Mouse (Mus musculus) embryonic facial prominence, embryonic 12.5 days (tissue): ENCODE data around the gene Hesx1. TPM values are rescaled to one million over a fixed set of nuclear protein-coding genes. Genes with fewer than 3 reads are reported as not detected.
"Not testable (repeated sequence)": the region's sequence is repeated elsewhere in the genome, so short reads cannot be mapped to it uniquely, and the experiment has no call there.

ENCODE experiments used
- ATAC-seq: fragments of 200-750 bp; cut with Nextera tagmentation; 2 replicates; pipeline ENCODE4 v1.8.0; 2017; ENCODE audit not compliant: insufficient number of reproducible peaks, insufficient read depth, low FRiP score, low TSS enrichment
- H3K27ac ChIP-seq: fragments of 300-500 bp; sonication (generic); 2 replicates; pipeline ENCODE4 v1.5.1; 2016; ENCODE audit warnings: mild to moderate bottlenecking
- H3K27me3 ChIP-seq: fragments of 300-500 bp; sonication (generic); 2 replicates; pipeline ENCODE4 v1.6.1; 2016; ENCODE audit warnings: mild to moderate bottlenecking, moderate library complexity
- H3K36me3 ChIP-seq: fragments of 300-500 bp; sonication (generic); 2 replicates; pipeline ENCODE4 v1.6.1; 2016; ENCODE audit warnings: mild to moderate bottlenecking
- H3K4me1 ChIP-seq: fragments of 300-500 bp; sonication (generic); 2 replicates; pipeline ENCODE4 v1.6.1; 2016
- H3K4me2 ChIP-seq: fragments of 300-500 bp; sonication (generic); replicated peaks from 2 replicates; pipeline ENCODE4 v1.6.1; 2016; ENCODE audit warnings: mild to moderate bottlenecking, moderate library complexity
- H3K4me3 ChIP-seq: fragments of 300-500 bp; sonication (generic); 2 replicates; pipeline ENCODE4 v1.5.1; 2016; ENCODE audit warnings: mild to moderate bottlenecking
- H3K9ac ChIP-seq: fragments of 300-500 bp; sonication (generic); 2 replicates; pipeline ENCODE4 v1.6.1; 2016; ENCODE audit warnings: mild to moderate bottlenecking, moderate library complexity
- H3K9me3 ChIP-seq: fragments of 300-500 bp; sonication (generic); 2 replicates; pipeline ENCODE4 v1.6.1; 2016; ENCODE audit warnings: mild to moderate bottlenecking, moderate library complexity
- WGBS: fragments of 180-500 bp; shearing (Covaris S2); methylation state at CpG from one replicate; pipeline ENCODE4 v1.1.7; 2016; 5-methylcytosine and 5-hydroxymethylcytosine counted together
- polyA plus RNA-seq: library from polyadenylated mRNA; unstranded; fragments of >200 nt; fragmentation: Nextera tagmentation; extraction: Ambion mirVana; gene quantifications from 2 replicates; pipeline ENCODE4 v1.2.1, GENCODE M21; 2016

Hesx1 gene
- 0.88 and 2.7 TPM in 2 replicates for polyA plus RNA-seq

DNA sequence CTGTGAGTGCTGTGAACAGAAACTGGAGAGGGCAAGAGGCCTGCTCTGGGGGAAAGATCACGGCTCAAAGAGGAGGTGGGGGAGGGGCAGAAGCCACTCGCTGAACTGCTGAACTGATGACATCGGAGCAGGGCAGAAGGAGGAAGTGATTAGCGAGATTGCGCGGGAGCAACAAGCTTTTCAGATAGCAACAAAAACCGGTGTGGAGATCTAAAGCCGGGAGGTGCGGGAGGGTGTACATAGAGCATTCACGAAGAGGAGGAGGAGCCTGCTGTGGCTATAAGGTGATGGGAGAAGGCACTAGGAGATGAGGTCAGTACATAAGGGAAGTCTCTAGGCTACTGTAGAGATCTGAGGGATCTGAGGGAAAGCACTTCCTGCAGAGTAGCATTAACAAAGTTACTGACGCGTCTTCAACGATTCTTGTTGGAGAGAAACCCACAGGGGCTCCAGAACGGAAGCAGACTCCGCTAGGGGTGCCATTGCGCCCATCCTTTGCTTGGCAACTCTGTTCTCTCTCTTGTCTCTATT lies at the start of gene Hesx1:
TSS of gene Hesx1 (plus strand) at position 206 of the 531 bp plus-strand sequence.
- no peaks in the 10 kb centered on the region for H3K9me3 ChIP-seq
- H3K4me3 ChIP-seq: peak within 1 kb of the TSS; percentile 32
- H3K27ac ChIP-seq: peak within 1 kb of the TSS; percentile 30; the same call in 1 of the 2 replicates
- H3K4me1 ChIP-seq: peaks cover 12% of the 10 kb centered on the region; the same call in 1 of the 2 replicates
- no peak for ATAC-seq
- peak within 1 kb of the TSS; percentile 52 for H3K4me2 ChIP-seq
- no peaks in the 10 kb centered on the region for H3K27me3 ChIP-seq
- 12% methylated on average over 16 of the region's 16 CpGs for WGBS
- H3K9ac ChIP-seq: peak within 1 kb of the TSS; percentile 33; the same call in 1 of the 2 replicates
- H3K36me3 ChIP-seq: no peaks in the 10 kb centered on the region

DNA sequence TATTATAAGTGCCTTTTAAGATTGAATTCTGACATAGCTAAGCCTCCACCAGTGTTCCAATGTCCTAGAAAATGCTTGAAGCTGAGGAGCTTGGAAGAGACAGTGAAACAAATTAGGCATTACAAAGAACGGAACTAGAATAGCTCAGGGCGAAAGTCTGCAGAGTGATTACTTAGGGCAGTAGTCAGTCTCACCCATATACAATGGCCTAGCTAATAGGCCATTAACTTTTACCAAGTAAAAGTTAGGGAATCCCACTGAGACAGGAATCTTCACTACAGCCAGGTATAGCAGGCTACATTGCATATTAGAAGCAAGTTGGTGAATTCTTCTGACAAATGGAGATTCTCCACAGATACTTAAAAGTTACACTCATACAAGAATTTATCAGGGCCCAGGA lies 38.1 kb upstream of the Hesx1 start:
- H3K4me1 ChIP-seq, H3K9me3 ChIP-seq, H3K27me3 ChIP-seq, H3K4me3 ChIP-seq, H3K9ac ChIP-seq, ATAC-seq, H3K27ac ChIP-seq, H3K4me2 ChIP-seq: not testable (repeated sequence)
- 90% methylated on average over 2 of the region's 2 CpGs for WGBS
- peaks cover 18% of the 10 kb centered on the region; the same call in 1 of the 2 replicates for H3K36me3 ChIP-seq

DNA sequence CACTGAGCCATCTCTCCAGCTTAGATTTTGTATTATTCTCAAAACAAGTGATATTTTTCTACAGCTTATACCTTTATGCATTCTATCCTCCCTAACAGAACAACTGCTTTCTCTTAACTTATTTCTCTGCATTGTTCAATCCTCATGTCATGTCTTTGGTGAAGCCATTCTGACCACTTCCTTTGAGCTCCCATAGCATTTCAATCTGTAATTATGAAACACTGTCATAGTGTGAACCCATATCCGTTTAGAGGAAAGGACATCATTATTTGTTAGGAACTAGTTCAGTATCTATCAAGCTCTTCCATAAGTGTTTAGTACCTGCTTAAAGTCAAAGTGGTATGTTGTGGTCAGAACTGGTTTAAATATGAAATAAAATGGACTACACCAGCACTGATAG lies 33.7 kb upstream of the Hesx1 start:
- 83% methylated on average over 1 of the region's 1 CpGs for WGBS

DNA sequence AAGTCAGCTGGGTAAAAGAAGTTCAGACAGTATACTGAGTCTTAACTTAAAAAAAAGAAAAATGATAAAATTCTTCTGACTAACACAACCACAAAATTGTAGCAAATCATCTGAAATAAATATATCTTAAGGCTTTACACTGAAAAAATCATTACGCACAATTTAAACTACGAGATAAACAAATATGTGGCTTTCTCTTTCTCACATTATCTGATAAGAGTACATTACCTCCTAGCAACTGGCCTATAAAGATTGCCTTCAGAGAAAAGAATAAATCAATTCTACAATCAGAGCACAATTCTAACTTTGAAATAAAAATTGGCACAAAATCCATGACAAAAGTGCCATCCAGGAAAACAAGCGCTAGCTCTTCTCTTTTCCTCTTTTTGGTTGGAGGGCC lies 25.1 kb upstream of the Hesx1 start:
- no peaks in the 10 kb centered on the region for H3K36me3 ChIP-seq
- H3K4me2 ChIP-seq: peak overlapping the region; percentile 66
- no peak for ATAC-seq
- 81% methylated on average over 3 of the region's 3 CpGs for WGBS
- peak overlapping the region; percentile 91; the same call in 1 of the 2 replicates for H3K9ac ChIP-seq
- no peak overlapping the region for H3K27ac ChIP-seq
- H3K9me3 ChIP-seq: no peaks in the 10 kb centered on the region
- no peaks in the 10 kb centered on the region for H3K27me3 ChIP-seq
- H3K4me3 ChIP-seq: peak overlapping the region; percentile 93
- peaks cover 5% of the 10 kb centered on the region; the same call in 1 of the 2 replicates for H3K4me1 ChIP-seq

More for the DNA sequence above, 33.7 kb upstream of the Hesx1 start:
- Histone ChIP-seq H3K4me2 (no peak overlapping the region), H3K27ac (no peak overlapping the region), H3K4me1 (no peaks in the 10 kb centered on the region), H3K9ac (no peak overlapping the region), H3K4me3 (no peak overlapping the region), H3K9me3 (no peaks in the 10 kb centered on the region), H3K27me3 (no peaks in the 10 kb centered on the region), H3K36me3 (peaks cover 17% of the 10 kb centered on the region; the same call in 1 of the 2 replicates)
- no peak for ATAC-seq

DNA sequence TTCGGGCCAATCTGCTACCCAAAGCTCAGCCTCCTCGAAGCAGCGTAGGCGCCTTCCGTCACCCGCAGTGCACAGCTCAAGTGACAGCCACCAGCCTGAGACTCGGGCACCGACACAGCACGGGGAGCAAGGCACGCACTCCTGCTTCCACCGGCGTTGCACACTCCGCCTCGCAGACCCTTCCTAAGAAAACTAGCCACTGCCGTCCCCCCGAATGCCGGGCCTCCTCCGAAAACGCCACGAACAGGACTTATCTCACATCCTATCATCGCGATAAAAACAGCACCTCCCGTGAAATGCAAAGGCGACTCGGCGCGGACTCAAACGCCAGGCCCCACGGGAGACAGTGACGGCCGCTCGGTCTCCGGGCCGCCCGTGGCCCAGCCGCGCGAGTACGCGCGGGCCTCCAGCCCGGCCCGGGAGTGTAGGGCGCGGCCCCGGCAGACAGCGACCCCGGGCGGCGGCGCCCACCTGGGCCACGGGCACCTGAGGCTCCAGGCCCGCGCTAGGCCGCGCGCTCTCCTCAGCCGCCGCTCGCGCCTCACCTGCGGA lies 24.3 kb upstream of the Hesx1 start:
- peak overlapping the region; percentile 66 for H3K4me2 ChIP-seq
- peak; percentile 80 for ATAC-seq
- H3K9me3 ChIP-seq: no peaks in the 10 kb centered on the region
- under 1% methylated on average over 60 of the region's 62 CpGs for WGBS
- H3K27ac ChIP-seq: peak overlapping the region; percentile 91
- H3K4me3 ChIP-seq: peak overlapping the region; percentile 93
- H3K4me1 ChIP-seq: peaks cover 5% of the 10 kb centered on the region; the same call in 1 of the 2 replicates
- peak overlapping the region; percentile 91 for H3K9ac ChIP-seq
- no peaks in the 10 kb centered on the region for H3K27me3 ChIP-seq
- no peaks in the 10 kb centered on the region for H3K36me3 ChIP-seq

DNA sequence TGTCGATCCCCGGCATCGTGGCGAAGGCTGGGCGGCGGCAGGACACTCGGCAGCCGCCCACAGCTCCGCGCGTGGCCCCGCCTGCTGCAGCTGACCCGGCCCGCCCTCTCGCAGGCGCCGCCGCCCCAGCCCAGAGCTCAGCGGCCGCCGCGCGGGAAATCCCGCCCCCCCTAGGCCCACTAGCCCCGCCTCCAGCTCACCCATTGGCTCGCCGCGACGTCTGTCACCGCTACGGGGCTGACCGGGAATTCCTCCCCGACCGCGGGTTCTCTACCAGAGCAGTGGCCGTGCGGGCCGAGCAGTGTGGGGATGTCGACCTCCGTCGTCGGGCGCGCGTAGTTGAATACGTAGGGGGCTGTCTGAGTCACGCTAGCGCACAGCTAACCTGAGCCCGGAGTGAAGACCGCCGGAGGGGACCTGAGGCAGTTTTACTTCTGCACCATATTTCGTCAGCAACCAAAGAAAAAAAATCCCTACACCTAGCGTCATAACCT lies 23.7 kb upstream of the Hesx1 start:
- peak overlapping the region; percentile 93 for H3K4me3 ChIP-seq
- under 1% methylated on average over 49 of the region's 53 CpGs for WGBS
- H3K9me3 ChIP-seq: no peaks in the 10 kb centered on the region
- no peaks in the 10 kb centered on the region for H3K27me3 ChIP-seq
- H3K27ac ChIP-seq: peak overlapping the region; percentile 91
- peak overlapping the region; percentile 66 for H3K4me2 ChIP-seq
- no peaks in the 10 kb centered on the region for H3K36me3 ChIP-seq
- peaks cover 5% of the 10 kb centered on the region; the same call in 1 of the 2 replicates for H3K4me1 ChIP-seq
- ATAC-seq: peak; percentile 98
- peak overlapping the region; percentile 91 for H3K9ac ChIP-seq

DNA sequence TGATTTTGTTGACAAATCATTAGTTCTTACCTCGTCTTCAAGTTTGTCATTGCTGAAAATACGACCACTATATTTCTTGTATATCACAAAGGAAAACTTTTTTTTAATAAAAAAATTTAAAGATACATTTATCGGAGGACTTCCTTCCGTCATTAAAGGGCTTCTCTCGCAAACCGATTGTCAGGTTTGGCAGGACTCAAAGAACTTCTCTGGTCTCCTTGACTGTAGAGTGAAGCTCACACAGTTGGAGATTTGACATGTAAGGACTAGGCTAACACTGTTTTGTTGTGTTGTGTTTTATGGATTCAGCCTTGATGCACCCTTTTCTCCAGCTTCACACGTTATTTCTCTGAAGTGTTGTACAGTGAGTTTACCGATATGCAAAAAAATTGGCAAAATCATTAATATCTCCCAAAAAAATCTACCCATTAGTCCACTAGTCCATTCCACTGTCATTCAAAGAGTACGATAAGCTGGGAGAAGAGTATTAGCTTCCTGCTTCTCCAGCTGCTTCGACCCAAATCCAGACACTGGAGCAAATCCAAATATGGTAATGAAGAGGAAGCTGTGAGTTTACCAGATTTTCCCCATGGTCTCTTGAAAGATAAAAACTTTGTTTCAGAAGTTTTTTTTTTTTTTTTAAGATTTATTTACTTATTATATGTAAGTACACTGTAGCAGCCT lies 23.0 kb upstream of the Hesx1 start, which contains the start of gene Appl1:
TSS of gene Appl1 (minus strand) at position 127 of the 684 bp plus-strand sequence.
- no peaks in the 10 kb centered on the region for H3K27me3 ChIP-seq
- 52% methylated on average over 10 of the region's 10 CpGs for WGBS
- H3K4me2 ChIP-seq: peak within 1 kb of the TSS; percentile 66
- H3K27ac ChIP-seq: peak within 1 kb of the TSS; percentile 91
- peaks cover 5% of the 10 kb centered on the region; the same call in 1 of the 2 replicates for H3K4me1 ChIP-seq
- no peaks in the 10 kb centered on the region for H3K9me3 ChIP-seq
- H3K9ac ChIP-seq: peak within 1 kb of the TSS; percentile 91
- peak within 1 kb of the TSS; percentile 93 for H3K4me3 ChIP-seq
- H3K36me3 ChIP-seq: no peaks in the 10 kb centered on the region
- ATAC-seq: no peak

DNA sequence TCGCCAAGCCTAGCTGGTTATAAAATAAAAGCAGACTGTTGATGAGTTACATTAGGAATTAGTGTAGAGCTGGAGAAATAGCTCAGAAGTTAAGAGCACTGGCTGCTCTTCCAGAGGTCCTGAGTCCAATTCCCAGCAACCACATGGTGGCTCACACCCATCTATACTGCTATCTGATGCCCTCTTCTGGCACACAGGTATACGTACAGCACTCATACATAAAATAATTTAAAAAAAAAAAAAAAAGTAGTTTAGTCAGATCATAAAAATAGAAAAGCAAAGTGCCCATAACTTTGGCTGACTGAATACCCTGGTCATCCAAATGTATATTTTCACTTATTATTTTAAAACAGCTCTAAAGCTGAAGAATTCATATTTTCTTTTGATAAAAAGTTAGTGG lies 21.1 kb upstream of the Hesx1 start:
- Histone ChIP-seq H3K27me3 (no peaks in the 10 kb centered on the region), H3K9ac (no peak overlapping the region), H3K9me3 (no peaks in the 10 kb centered on the region), H3K4me2 (no peak overlapping the region), H3K36me3 (no peaks in the 10 kb centered on the region), H3K27ac (no peak overlapping the region), H3K4me3 (no peak overlapping the region), H3K4me1 (peaks cover 5% of the 10 kb centered on the region; the same call in 1 of the 2 replicates)
- WGBS: 84% methylated on average over 2 of the region's 2 CpGs
- ATAC-seq: no peak

DNA sequence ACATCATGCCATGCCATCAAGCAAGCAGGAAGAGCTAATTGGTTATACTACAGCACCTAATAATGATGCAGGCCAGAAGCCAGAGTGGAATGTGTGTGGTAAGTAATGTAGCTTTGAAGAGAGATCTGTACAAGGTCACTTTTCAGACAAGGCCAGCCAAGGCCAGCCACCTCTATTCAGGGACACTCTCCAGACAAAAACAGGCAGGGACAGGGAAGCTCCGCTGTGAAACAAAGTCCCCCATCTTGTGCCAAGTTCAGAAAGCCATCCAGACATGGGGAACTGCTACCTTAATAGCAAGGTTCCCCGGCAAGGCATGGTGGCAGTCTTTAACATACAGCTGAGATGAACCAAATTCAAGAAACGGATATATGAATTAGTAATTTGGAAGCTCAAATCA lies 18.7 kb upstream of the Hesx1 start:
- no peak for ATAC-seq
- Histone ChIP-seq H3K4me1 (no peaks in the 10 kb centered on the region), H3K4me3 (no peak overlapping the region)

DNA sequence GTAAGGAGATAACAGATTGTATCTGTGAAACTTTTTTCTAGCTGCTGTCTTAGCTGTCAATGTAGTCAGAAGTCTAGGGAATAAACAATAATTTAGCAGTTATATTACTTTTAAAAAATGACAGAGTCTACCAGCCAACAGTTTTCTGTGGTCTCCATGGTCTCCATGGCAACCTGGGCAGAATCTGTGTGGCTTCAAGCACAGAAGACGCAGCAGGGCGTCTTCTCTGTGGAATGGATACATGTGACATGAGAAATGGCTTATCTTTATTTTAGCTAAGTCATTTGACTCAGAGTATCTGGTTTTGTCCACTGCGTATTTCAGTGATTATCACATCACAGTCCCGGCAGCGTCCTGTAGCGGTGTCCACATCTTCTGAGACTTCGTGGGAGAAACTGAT lies 18.0 kb upstream of the Hesx1 start:
- Histone ChIP-seq H3K27ac (no peak overlapping the region), H3K9me3 (peaks cover 6% of the 10 kb centered on the region), H3K27me3 (no peaks in the 10 kb centered on the region), H3K9ac (no peak overlapping the region), H3K4me2 (no peak overlapping the region), H3K4me1 (no peaks in the 10 kb centered on the region), H3K4me3 (no peak overlapping the region), H3K36me3 (no peaks in the 10 kb centered on the region)
- no peak for ATAC-seq
- WGBS: 79% methylated on average over 7 of the region's 7 CpGs

More for the DNA sequence above, 18.7 kb upstream of the Hesx1 start:
- no peak overlapping the region for H3K27ac ChIP-seq
- 80% methylated on average over 3 of the region's 3 CpGs for WGBS
- no peaks in the 10 kb centered on the region for H3K9me3 ChIP-seq
- no peak overlapping the region for H3K9ac ChIP-seq
- no peaks in the 10 kb centered on the region for H3K36me3 ChIP-seq
- H3K4me2 ChIP-seq: no peak overlapping the region
- no peaks in the 10 kb centered on the region for H3K27me3 ChIP-seq

DNA sequence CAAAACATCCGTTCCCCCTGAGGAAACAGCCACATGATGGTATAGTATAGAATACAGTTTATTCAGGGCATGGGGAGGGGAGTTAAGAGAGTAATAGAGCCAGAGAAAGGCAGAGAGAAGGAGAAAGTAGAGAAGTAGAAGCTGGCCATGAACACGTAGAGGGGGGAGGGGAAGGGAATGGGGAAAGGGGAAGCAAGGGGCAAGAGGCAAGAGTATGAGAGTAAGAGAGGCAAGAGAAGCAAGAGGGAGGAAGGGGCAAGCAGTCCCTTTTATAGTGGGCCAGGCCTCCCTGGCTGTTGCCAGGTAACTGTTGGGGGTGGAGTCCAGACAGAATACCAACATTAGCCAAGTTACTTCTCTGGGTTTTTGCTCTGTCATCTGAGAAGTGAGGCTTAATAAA lies 16.7 kb upstream of the Hesx1 start:
- Histone ChIP-seq H3K4me2 (no peak overlapping the region), H3K9me3 (peaks cover 9% of the 10 kb centered on the region), H3K4me1 (no peaks in the 10 kb centered on the region), H3K36me3 (no peaks in the 10 kb centered on the region), H3K27ac (no peak overlapping the region), H3K27me3 (no peaks in the 10 kb centered on the region), H3K4me3 (no peak overlapping the region), H3K9ac (no peak overlapping the region)
- ATAC-seq: no peak
- WGBS: 37% methylated on average over 2 of the region's 2 CpGs
